Mouse (Mus musculus): Measurements from ENCODE around the gene Kif23.

GRCm38 (mm10) chr9:61967357-61967756 is 20.8 kb upstream of the Kif23 start:
- TF ChIP-seq TCF12 (IDR thresholded peaks at IDR 0.05; ENCODE audit: insufficient read depth, poor library complexity, severe bottlenecking), result no peak
- TF ChIP-seq POLR2AphosphoS2 (IDR thresholded peaks at IDR 0.05; ENCODE audit: insufficient read length, low read depth), result no peak
- no peak for TF ChIP-seq USF1 (IDR thresholded peaks at IDR 0.05; ENCODE audit: low read depth)
- no peak for TF ChIP-seq MYOG (IDR thresholded peaks at IDR 0.05; ENCODE audit: control insufficient read depth in 1 of 3, insufficient read depth in 1 of 3, insufficient read length in 2 of 3, low read depth in 2 of 3)
- no peak for TF ChIP-seq CEBPB (IDR thresholded peaks at IDR 0.05; ENCODE audit: insufficient read depth, poor library complexity, severe bottlenecking)
- TF ChIP-seq POLR2A (IDR thresholded peaks at IDR 0.05; ENCODE audit: insufficient read length, low read depth), result no peak
- no peak for TF ChIP-seq SRF (IDR thresholded peaks at IDR 0.05; ENCODE audit: control insufficient read depth, insufficient read length, low read depth)
- no peak for TF ChIP-seq MAX (IDR thresholded peaks at IDR 0.05; ENCODE audit: low read depth)
- TF ChIP-seq MYOD1 (IDR thresholded peaks at IDR 0.05; ENCODE audit: control insufficient read depth in 1 of 3, insufficient read length in 2 of 3, low read depth in 2 of 3), result no peak

Measured in myocyte (in vitro differentiated cells).